Mouse (Mus musculus) yolk sac, embryonic 10.5 days (tissue): Measurements from ENCODE around the gene Olfr169.
"Not testable (repeated sequence)": the region's sequence is repeated elsewhere in the genome, so short reads cannot be mapped to it uniquely, and the experiment has no call there.

Experiments
- DNase-seq: peaks from one replicate; pipeline ENCODE4 v3.0.0-alpha.2; 2017; ENCODE audit warnings: low spot score

Gene Olfr169

GRCm38 (mm10) chr16:19571709-19572108 lies at the start of gene Olfr169:
Gene Olfr169, minus strand, starts transcription at chr16:19571809.
- DNase-seq: not testable (repeated sequence)

DNA sequence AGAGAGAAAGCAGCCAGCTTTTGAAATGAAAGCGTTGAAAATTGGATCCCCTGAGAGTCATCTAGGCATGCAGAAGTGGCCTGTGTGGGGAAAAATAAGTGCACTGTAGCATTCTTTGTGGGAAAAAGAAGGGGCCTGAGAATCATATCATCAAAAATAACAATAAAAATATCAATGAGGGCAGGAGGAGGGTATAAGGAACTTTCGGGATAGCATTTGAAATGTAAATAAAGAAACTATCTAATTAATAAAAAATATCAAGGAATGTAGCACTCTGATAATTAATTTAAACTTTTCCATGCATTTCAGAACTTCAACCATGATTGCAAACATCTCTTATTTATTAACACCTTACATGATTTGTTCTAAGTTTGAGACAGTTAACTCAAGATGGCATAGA lies 40.2 kb upstream of the Olfr169 start, which contains the start of gene Olfr170:
Gene Olfr170, minus strand, starts transcription at position 101 of the 400 bp plus-strand sequence.
- not testable (repeated sequence) for DNase-seq

DNA sequence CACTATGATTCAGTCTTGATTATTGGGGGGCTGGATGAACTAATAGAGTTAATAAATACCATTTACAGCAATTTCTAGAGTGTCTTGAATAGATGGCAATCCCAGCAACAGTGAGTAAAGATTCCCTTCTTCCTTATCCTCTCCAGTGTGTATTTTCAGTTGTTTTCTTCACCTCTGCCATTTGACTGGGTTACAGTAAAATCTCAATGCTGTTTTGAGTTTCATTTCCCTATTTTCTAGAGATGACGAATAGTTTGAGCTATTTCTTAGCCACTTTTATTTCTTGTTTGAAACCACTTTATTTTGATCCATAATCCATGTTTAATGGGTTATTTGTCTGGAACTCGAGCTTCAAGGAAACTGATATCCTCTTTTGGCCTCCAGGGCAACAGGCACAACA lies 31.6 kb upstream of the Olfr169 start:
- no peak for DNase-seq

- DNase-seq: not testable (repeated sequence)
Measured at GRCm38 (mm10) chr16:19553429-19553828, 18.2 kb downstream of the Olfr169 start.

DNA sequence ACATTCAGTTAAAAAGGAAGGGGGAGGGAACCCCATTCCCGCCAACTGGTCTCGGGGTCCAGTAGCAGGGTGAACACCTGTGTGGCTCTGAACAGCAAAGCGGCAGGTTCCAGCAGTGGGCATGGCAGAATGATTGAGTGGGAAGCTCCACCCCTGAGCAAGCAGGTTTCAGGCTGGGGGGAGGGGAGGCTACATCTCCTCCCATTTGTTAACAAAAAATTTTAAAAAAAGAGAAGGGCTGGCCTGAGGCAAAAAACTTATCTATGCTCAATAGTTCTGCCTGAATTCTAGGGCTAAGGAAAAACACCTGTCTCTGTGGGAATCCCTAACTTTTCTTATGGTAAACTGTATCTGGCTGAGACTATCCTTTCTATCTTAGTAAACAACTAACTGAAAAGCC lies 19.4 kb downstream of the Olfr169 start:
- not testable (repeated sequence) for DNase-seq

DNA sequence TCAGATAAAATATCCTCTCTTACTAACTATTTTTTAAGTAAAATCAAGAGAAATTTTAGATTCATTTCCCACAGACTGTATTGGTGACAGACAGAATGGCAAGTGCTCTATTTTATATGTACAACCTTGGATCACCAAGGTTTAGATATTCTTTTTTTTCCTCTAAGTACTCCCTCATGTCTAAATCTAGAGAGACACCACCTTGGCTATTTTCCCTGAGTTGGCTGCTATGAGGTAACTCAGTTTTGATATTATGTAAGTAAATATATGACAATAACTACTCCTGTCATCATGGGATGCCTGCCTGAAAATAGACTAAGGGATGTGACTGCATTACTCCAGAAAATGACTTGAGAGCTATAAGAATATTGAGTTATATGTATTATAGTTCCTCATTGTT lies 36.2 kb downstream of the Olfr169 start, which contains the start of gene Olfr168:
Gene Olfr168, minus strand, starts transcription at position 101 of the 400 bp plus-strand sequence.
- DNase-seq: no peak

DNA sequence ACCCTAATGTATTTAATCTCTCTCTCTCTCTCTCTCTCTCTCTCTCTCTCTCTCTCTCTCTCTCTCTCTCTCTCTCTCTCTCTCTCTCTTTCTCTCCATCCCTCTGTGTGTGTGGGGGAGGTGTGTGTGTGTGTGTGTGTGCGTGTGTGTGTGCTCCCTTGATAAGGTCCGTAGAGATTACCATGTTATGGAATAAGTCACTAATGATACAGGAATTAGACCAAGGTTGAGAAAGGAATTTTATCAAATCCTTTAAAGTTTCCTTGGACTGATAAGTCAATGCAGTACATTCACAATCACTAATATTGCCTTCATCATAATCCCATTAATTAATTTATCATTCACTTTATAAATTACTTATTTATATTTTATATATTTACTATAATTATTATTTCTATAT lies 49.4 kb downstream of the Olfr169 start, which contains the start of gene Olfr167:
Gene Olfr167, minus strand, starts transcription at position 101 of the 400 bp plus-strand sequence.
- no peak for DNase-seq
